Mouse (Mus musculus) intestine, embryonic 15.5 days (tissue): ENCODE measurements around the gene Lypla2. TPM values are rescaled to one million over a fixed set of nuclear protein-coding genes. Genes with fewer than 3 reads are reported as not detected.

Experiments
- ATAC-seq: fragments of 200-750 bp; cut with Nextera tagmentation; 2 replicates; pipeline ENCODE4 v1.8.0; 2017; ENCODE audit warnings: moderate TSS enrichment, moderate library complexity
- H3K27ac ChIP-seq: fragments of 300-500 bp; sonication (generic); 2 replicates; pipeline ENCODE4 v1.5.1; 2015; ENCODE audit warnings: mild to moderate bottlenecking, inconsistent platforms
- H3K27me3 ChIP-seq: fragments of 300-500 bp; sonication (generic); replicated peaks from 2 replicates; pipeline ENCODE4 v1.6.1; 2015; ENCODE audit warnings: inconsistent platforms
- H3K36me3 ChIP-seq: fragments of 300-500 bp; sonication (generic); 2 replicates; pipeline ENCODE4 v1.6.1; 2015; ENCODE audit warnings: inconsistent platforms
- H3K4me1 ChIP-seq: fragments of 300-500 bp; sonication (generic); replicated peaks from 2 replicates; pipeline ENCODE4 v1.6.1; 2015; ENCODE audit warnings: inconsistent platforms
- H3K4me2 ChIP-seq: fragments of 300-500 bp; sonication (generic); replicated peaks from 2 replicates; pipeline ENCODE4 v1.6.1; 2015; ENCODE audit warnings: mild to moderate bottlenecking, inconsistent platforms
- H3K4me3 ChIP-seq: fragments of 300-500 bp; sonication (generic); replicated peaks from 2 replicates; pipeline ENCODE4 v1.5.1; 2015; ENCODE audit warnings: inconsistent platforms
- H3K9ac ChIP-seq: fragments of 300-500 bp; sonication (generic); 2 replicates; pipeline ENCODE4 v1.6.1; 2015; ENCODE audit warnings: inconsistent platforms
- H3K9me3 ChIP-seq: fragments of 300-500 bp; sonication (generic); 2 replicates; pipeline ENCODE4 v1.6.1; 2016; ENCODE audit warnings: inconsistent platforms
- WGBS: fragments of 180-500 bp; shearing (Covaris S2); methylation state at CpG from one replicate; pipeline ENCODE4 v1.1.7; 2015; 5-methylcytosine and 5-hydroxymethylcytosine counted together
- polyA plus RNA-seq: library from polyadenylated mRNA; unstranded; fragments of >200 nt; fragmentation: Nextera tagmentation; extraction: Ambion mirVana; gene quantifications from 2 replicates; pipeline ENCODE4 v1.2.1, GENCODE M21; 2015

Lypla2 gene
- polyA plus RNA-seq, 1 experiment from 2014 or later: 99.4 TPM

DNA sequence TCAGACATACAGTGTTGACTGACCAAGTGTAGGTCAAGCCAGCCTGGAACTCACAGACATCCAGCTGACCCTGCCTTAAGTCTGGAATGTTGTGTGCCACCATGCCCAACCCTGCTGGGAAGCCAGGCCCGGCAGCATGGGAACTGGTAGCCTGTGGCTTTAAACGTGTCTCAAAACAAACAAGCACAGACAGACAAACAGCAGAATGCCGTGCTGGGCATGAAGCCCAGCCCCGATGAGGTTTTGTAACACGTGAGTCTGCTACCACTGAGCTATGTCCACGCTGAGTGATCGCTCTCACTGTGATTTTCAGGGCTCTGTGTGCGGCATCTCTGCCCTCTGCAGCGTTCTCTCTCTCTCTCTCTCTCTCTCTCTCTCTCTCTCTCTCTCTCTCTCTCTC lies 16.5 kb downstream of the Lypla2 start:
- H3K27ac ChIP-seq: no peak overlapping the region
- H3K9ac ChIP-seq: no peak overlapping the region
- no peaks in the 10 kb centered on the region for H3K27me3 ChIP-seq
- peaks cover 27% of the 10 kb centered on the region for H3K36me3 ChIP-seq
- 85% methylated on average over 9 of the region's 9 CpGs for WGBS
- no peak for ATAC-seq
- H3K4me3 ChIP-seq: no peak overlapping the region
- H3K4me1 ChIP-seq: 0 out of 2 replicates have a peak, but pooled peaks cover 4% of the 10 kb centered on the region
- H3K4me2 ChIP-seq: no peak overlapping the region
- no peaks in the 10 kb centered on the region for H3K9me3 ChIP-seq

DNA sequence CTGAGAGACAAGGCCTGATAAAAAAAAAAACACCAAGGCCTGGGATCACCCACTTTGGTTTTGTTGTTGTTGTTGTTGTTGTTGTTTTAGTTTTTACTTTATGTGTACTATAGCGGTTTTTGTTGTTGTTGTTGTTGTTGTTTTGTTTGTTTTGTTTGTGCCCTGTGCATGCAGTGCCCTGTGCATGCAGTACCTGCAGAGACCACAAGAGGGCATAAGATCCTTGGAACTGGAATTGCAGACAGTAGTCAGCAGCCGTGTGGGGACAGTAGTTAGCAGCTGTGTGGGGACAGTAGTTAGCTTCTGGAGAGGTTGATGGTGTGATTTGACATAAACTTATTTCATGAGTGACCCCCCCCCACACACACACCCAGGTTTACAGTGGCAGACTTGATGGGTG lies 18.2 kb downstream of the Lypla2 start:
- ATAC-seq: peak; percentile 42; the same call in 1 of the 2 replicates
- no peaks in the 10 kb centered on the region for H3K9me3 ChIP-seq
- H3K27ac ChIP-seq: no peak overlapping the region
- H3K27me3 ChIP-seq: no peaks in the 10 kb centered on the region
- H3K36me3 ChIP-seq: peaks cover 24% of the 10 kb centered on the region
- WGBS: 20% methylated on average over 2 of the region's 2 CpGs
- H3K4me2 ChIP-seq: no peak overlapping the region
- 0 out of 2 replicates have a peak, but pooled peaks cover 4% of the 10 kb centered on the region for H3K4me1 ChIP-seq
- H3K4me3 ChIP-seq: no peak overlapping the region
- H3K9ac ChIP-seq: no peak overlapping the region

DNA sequence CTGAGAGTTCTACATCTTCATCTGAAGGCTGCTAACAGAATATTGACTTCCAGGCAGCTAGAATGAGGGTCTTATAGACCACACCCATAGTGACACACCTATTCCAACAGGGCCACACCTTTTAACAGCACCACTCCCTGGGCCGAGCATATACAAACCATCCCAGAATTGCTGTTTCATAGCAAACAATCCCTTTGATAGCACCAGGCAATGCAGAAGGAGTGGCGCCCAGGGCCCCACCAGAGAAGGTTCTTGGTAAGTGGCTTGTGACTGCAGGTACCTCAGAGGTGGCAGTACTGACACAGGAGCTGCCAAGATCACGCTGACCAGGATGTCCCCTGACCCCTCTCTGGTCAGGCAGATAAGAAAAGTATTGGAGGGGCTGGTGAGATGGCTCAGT lies 19.2 kb downstream of the Lypla2 start:
- Histone ChIP-seq H3K27me3 (no peaks in the 10 kb centered on the region), H3K36me3 (peaks cover 21% of the 10 kb centered on the region), H3K4me3 (no peak overlapping the region), H3K4me2 (no peak overlapping the region), H3K9ac (no peak overlapping the region), H3K9me3 (no peaks in the 10 kb centered on the region), H3K27ac (no peak overlapping the region), H3K4me1 (no peaks in the 10 kb centered on the region; the same call in 1 of the 2 replicates)
- 0 out of 2 replicates have a peak, but pooled peaks have one; percentile 11 for ATAC-seq
- 68% methylated on average over 3 of the region's 3 CpGs for WGBS

DNA sequence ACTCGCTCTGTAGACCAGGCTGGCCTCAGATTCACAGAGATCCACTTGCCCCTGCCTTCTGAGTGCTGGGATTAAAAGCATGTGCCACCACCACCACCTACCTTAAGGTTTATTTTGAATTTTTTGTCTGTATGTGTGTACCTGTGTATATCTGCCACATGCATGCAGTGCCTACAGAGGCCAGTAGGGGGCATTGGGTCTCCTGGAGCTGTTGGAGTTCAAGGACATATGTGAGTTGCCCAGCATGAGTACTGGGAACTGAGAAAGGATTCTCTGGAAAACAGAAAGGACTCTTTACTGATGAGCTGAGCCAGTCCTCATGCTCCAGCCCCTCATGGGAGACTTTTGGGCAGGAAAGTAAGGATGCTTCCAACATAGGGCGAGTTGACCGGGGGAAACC lies 20.9 kb downstream of the Lypla2 start:
- 95% methylated on average over 3 of the region's 3 CpGs for WGBS
- H3K36me3 ChIP-seq: peaks cover 18% of the 10 kb centered on the region
- peaks cover 2% of the 10 kb centered on the region; the same call in 1 of the 2 replicates for H3K4me1 ChIP-seq
- ATAC-seq: no peak
- H3K9me3 ChIP-seq: no peaks in the 10 kb centered on the region
- H3K27me3 ChIP-seq: no peaks in the 10 kb centered on the region
- no peak overlapping the region for H3K9ac ChIP-seq
- H3K4me3 ChIP-seq: no peak overlapping the region
- no peak overlapping the region for H3K4me2 ChIP-seq
- H3K27ac ChIP-seq: no peak overlapping the region

DNA sequence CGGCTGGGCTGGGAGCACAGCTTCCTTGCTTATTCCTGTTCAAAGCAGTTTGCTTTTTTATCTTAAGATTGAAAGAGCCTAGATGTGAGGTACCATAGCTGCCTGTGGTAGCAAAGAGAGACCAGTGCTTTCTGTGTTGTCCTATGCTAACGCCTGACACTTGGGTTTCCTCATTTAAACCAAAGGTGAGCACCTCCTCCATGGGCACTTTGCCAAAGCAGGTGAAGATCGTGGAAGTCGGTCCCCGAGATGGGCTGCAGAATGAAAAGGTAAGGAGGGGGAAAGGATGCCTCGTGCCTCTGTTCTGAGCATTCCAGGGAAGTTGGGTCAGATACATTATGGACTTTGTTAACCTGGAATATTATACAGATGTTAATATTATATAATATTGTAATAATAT lies 22.1 kb downstream of the Lypla2 start:
- Histone ChIP-seq H3K9me3 (no peaks in the 10 kb centered on the region), H3K4me2 (no peak overlapping the region), H3K9ac (no peak overlapping the region), H3K27ac (no peak overlapping the region), H3K36me3 (peaks cover 16% of the 10 kb centered on the region), H3K27me3 (no peaks in the 10 kb centered on the region), H3K4me3 (no peak overlapping the region), H3K4me1 (peaks cover 7% of the 10 kb centered on the region)
- no peak for ATAC-seq
- 74% methylated on average over 6 of the region's 6 CpGs for WGBS

DNA sequence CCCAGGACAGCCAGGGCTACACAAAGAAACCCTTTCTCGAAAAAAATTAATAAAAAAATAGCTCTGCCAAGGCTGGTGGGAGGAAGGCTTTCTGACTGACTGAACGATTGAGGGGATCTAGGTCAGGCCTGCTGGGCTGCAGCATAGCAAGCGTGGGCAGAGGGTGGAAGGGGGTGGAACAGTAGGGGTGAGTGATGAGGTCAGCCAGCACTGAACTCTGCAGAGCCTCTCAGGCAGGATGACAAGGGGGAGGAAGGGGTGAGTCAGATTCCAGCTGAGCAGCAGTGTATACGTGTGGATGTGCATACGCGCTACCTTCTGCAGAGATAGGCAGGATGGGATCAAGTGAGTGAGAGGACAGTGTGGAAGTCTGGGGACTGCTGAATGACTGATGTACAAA lies 22.5 kb downstream of the Lypla2 start:
- Histone ChIP-seq H3K9ac (no peak overlapping the region), H3K27ac (no peak overlapping the region), H3K36me3 (peaks cover 15% of the 10 kb centered on the region), H3K4me1 (peaks cover 7% of the 10 kb centered on the region), H3K4me2 (no peak overlapping the region), H3K27me3 (no peaks in the 10 kb centered on the region), H3K4me3 (no peak overlapping the region), H3K9me3 (no peaks in the 10 kb centered on the region)
- ATAC-seq: no peak
- WGBS: 56% methylated on average over 6 of the region's 6 CpGs

DNA sequence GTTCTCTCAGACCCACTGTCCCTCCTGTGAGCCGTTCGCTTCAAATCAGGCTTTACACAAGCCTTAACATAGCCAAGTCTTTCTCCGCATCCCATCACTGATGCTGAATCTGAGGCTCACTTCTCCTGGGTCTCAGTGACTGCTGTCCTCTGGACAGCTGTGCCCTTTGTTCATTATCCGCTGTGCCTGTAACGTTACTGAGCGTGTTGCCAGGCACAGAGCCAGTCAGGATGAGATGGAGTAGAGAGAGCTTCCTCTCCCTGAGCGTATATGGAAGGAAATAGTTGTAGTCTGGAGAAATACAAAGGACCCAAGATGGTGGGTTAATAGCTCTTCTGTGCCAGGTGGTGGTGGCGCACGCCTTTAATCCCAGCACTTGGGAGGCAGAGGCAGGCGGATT lies 23.0 kb downstream of the Lypla2 start:
- no peak overlapping the region for H3K27ac ChIP-seq
- H3K36me3 ChIP-seq: peaks cover 12% of the 10 kb centered on the region
- H3K9me3 ChIP-seq: no peaks in the 10 kb centered on the region
- no peaks in the 10 kb centered on the region for H3K27me3 ChIP-seq
- H3K4me2 ChIP-seq: no peak overlapping the region
- no peak for ATAC-seq
- no peak overlapping the region for H3K4me3 ChIP-seq
- H3K9ac ChIP-seq: no peak overlapping the region
- H3K4me1 ChIP-seq: peaks cover 7% of the 10 kb centered on the region
- WGBS: 80% methylated on average over 10 of the region's 10 CpGs

DNA sequence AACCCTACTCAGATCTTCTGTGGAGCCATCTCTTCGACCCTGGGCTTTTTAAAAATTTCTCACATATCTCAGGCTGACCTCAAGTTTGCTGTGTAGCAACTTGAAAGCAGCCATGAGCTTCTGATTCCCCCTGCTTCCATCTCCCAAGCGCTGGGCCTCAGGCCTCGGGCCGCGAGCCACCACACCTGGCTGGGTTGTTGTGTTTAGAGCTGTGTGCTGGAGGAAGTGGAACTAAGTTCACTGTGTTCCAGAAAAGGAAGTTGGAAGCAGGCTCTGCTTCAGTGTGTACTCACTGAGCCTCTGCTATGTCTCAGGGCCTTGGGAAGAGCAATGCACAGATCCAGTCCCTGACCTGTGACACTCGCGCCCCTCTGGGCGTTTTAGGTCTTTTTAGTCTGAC lies 24.3 kb downstream of the Lypla2 start:
- peak overlapping the region; percentile 7; the same call in 1 of the 2 replicates for H3K27ac ChIP-seq
- no peak overlapping the region for H3K9ac ChIP-seq
- WGBS: 85% methylated on average over 8 of the region's 8 CpGs
- H3K4me3 ChIP-seq: no peak overlapping the region
- H3K36me3 ChIP-seq: peaks cover 12% of the 10 kb centered on the region
- no peaks in the 10 kb centered on the region for H3K27me3 ChIP-seq
- H3K9me3 ChIP-seq: no peaks in the 10 kb centered on the region
- ATAC-seq: no peak
- H3K4me2 ChIP-seq: peak overlapping the region; percentile 77
- H3K4me1 ChIP-seq: peaks cover 7% of the 10 kb centered on the region

DNA sequence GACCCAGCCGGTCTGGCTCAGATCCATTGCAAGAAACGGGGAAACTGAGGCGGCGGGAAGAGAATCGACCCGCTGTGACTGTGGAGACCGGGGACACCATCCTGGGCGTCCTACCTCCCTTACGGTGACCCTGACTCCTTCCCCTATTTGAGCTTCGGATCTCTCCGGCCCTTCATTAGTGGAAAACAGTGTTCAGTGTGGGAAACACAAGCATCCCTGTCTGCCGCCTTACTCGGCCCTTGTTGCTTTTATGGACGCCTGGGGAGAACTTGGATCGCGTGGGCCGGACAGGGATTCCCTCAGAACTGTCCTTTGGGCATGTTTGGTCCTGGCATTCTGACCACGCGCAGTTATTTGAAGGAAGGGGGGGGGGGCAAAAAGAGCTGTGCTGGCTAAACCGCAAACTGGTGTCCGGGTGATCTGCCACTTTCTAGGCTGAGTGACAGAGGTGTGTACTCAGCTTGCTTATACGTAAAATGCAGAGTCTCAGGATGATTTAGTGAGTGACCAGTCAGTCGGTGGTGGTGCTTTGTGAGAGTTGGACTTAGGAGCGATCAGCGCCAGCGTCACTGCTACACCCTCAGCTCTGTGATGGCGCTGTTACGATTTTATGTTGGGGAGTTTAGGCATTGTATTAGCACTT lies 25.6 kb downstream of the Lypla2 start:
- Histone ChIP-seq H3K4me2 (peak overlapping the region; percentile 77), H3K4me1 (peaks cover 7% of the 10 kb centered on the region), H3K9me3 (no peaks in the 10 kb centered on the region), H3K4me3 (peak overlapping the region; percentile 88), H3K27ac (peak overlapping the region; percentile 76), H3K27me3 (no peaks in the 10 kb centered on the region), H3K9ac (peak overlapping the region; percentile 88), H3K36me3 (peaks cover 5% of the 10 kb centered on the region)
- peak; percentile 47 for ATAC-seq
- WGBS: 1% methylated on average over 28 of the region's 28 CpGs

DNA sequence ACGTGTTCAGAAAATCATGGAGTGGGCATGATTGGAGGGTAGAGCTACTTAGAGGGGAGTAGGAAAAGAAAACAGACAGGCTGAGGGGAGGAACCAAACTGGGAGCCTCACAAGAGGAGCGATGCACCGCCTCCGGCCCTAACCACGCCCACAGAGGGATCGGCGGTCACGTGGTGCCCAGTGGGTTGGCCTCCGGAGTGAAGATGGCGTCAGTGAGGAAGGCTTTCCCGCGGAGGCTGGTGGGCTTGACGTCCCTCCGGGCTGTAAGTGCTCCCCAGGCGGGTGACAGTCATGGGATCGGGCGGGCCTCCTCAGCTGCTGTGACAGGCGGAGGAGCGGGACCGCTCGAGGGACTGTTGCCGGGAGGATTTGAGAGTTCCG lies 26.2 kb downstream of the Lypla2 start, which contains the start of gene Hmgcl:
Gene Hmgcl, plus strand, starts transcription at position 171 of the 381 bp plus-strand sequence.
- H3K36me3 ChIP-seq: peaks cover under 1% of the 10 kb centered on the region
- 0% methylated on average over 23 of the region's 23 CpGs for whole genome bisulfite sequencing
- peak; percentile 96 for ATAC-seq
- H3K4me2 ChIP-seq: peak within 1 kb of the TSS; percentile 77
- peak within 1 kb of the TSS; percentile 88 for H3K9ac ChIP-seq
- H3K4me1 ChIP-seq: peaks cover 7% of the 10 kb centered on the region
- no peaks in the 10 kb centered on the region for H3K9me3 ChIP-seq
- H3K27me3 ChIP-seq: no peaks in the 10 kb centered on the region
- peak within 1 kb of the TSS; percentile 76 for H3K27ac ChIP-seq
- peak within 1 kb of the TSS; percentile 88 for H3K4me3 ChIP-seq

DNA sequence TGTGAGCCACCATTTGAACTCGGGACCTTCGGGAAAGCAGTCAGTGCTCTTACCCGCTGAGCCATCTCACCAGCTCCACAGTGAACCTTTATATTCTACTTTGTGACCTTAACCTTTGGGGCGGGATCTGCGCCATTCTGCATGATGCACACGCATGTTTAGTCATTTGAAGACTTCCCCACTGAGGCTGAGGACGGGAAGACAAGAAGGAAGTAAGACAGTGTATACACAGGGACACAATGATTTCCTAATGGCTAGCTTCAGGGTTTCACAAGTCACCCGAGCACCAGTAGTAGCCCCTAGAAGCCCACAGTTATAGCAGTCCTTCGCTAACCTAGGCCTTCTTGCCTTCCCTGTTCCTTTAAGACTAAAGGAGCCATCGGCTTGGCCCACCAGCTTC lies 26.7 kb downstream of the Lypla2 start:
- no peaks in the 10 kb centered on the region for H3K9me3 ChIP-seq
- H3K27ac ChIP-seq: peak overlapping the region; percentile 76
- peak overlapping the region; percentile 77 for H3K4me2 ChIP-seq
- H3K4me1 ChIP-seq: peaks cover 7% of the 10 kb centered on the region
- peaks cover 5% of the 10 kb centered on the region; the same call in 1 of the 2 replicates for H3K36me3 ChIP-seq
- H3K9ac ChIP-seq: peak overlapping the region; percentile 41
- 70% methylated on average over 10 of the region's 10 CpGs for WGBS
- ATAC-seq: peak; percentile 41
- peak overlapping the region; percentile 88 for H3K4me3 ChIP-seq
- no peaks in the 10 kb centered on the region for H3K27me3 ChIP-seq

DNA sequence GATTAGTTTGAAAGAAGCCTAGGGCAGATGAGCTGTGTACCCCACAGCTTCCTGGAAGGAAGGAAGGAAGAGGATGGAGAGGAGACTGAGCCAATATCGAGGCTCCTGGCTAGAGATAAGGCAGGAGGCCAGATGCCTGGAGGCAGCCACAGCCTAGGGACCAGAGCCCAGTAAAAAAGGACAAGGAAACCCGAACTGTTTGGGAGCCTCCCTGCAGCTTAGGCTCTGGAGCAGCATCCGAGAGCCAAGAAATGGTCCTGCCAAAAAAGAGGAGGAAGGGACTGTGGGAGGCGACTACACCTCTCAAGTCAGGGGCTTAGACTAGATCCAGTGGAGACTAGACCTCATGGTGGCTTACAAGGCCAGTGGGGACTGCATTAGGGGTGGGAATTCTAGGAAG lies 29.0 kb downstream of the Lypla2 start:
- ATAC-seq: no peak

DNA sequence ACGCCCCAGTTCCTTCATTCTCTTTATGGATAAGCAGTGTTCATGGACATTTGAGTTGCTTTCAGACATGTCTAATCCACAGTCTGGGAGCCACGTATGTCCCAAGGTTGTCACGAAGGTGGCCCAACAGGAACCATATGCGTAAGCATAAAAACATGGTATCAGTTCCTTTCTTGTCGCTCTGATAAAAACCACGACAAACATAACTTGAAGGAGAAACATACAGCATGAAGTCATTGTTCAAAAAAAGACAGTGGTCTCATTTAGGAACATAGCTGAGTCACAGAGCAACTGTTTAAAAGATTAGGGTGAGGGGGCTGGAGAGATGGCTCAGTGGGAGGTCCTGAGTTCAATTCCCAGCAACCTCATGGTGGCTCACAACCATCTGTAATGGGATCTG lies 30.2 kb downstream of the Lypla2 start:
- H3K4me1 ChIP-seq: peaks cover 6% of the 10 kb centered on the region
- 76% methylated on average over 6 of the region's 6 CpGs for WGBS
- no peak overlapping the region for H3K9ac ChIP-seq
- no peak overlapping the region for H3K27ac ChIP-seq
- no peaks in the 10 kb centered on the region for H3K9me3 ChIP-seq
- H3K27me3 ChIP-seq: no peaks in the 10 kb centered on the region
- no peak overlapping the region for H3K4me2 ChIP-seq
- H3K4me3 ChIP-seq: no peak overlapping the region
- ATAC-seq: no peak
- H3K36me3 ChIP-seq: peaks cover 10% of the 10 kb centered on the region; the same call in 1 of the 2 replicates

More for the DNA sequence above, 29.0 kb downstream of the Lypla2 start:
- WGBS: 58% methylated on average over 4 of the region's 4 CpGs
- Histone ChIP-seq H3K27ac (no peak overlapping the region), H3K27me3 (no peaks in the 10 kb centered on the region), H3K4me1 (peaks cover 7% of the 10 kb centered on the region), H3K4me2 (no peak overlapping the region), H3K9me3 (no peaks in the 10 kb centered on the region), H3K9ac (no peak overlapping the region), H3K4me3 (no peak overlapping the region), H3K36me3 (peaks cover 10% of the 10 kb centered on the region; the same call in 1 of the 2 replicates)
